Mouse (Mus musculus) forebrain, postnatal 0 days (tissue): ENCODE measurements around the gene Trp53bp2. TPM values are rescaled to one million over a fixed set of nuclear protein-coding genes. Genes with fewer than 3 reads are reported as not detected.
A peak's percentile ranks its signal among the peaks of the same experiment; 100 is the strongest.

Source experiments
- ATAC-seq: fragments of 200-750 bp; cut with Nextera tagmentation; 2 replicates; pipeline ENCODE4 v1.8.0; 2017; ENCODE audit warnings: mild to moderate bottlenecking, moderate library complexity
- DNase-seq: peaks from one replicate; pipeline ENCODE4 v3.0.0-alpha.2; 2015
- H3K27ac ChIP-seq: fragments of 300-500 bp; sonication (generic); 2 replicates; pipeline ENCODE4 v1.5.1; 2014; ENCODE audit warnings: low read depth, mild to moderate bottlenecking, antibody characterized with exemption, low read length, moderate library complexity, mixed read lengths
- H3K27me3 ChIP-seq: fragments of 300-500 bp; sonication (generic); 2 replicates; pipeline ENCODE4 v1.6.1; 2014; ENCODE audit warnings: mild to moderate bottlenecking, low read length, mixed read lengths; ENCODE audit not compliant: insufficient read depth
- H3K36me3 ChIP-seq: fragments of 300-500 bp; sonication (generic); 2 replicates; pipeline ENCODE4 v1.6.1; 2014; ENCODE audit warnings: mild to moderate bottlenecking, moderate library complexity; ENCODE audit not compliant: insufficient read depth
- H3K4me1 ChIP-seq: fragments of 300-500 bp; sonication (generic); 2 replicates; pipeline ENCODE4 v1.6.1; 2014; ENCODE audit warnings: antibody characterized with exemption; ENCODE audit not compliant: insufficient read depth
- H3K4me2 ChIP-seq: fragments of 300-500 bp; sonication (generic); 2 replicates; pipeline ENCODE4 v1.6.1; 2014; ENCODE audit warnings: low read depth, mild to moderate bottlenecking, moderate library complexity
- H3K4me3 ChIP-seq: fragments of 300-500 bp; sonication (generic); 2 replicates; pipeline ENCODE4 v1.5.1; 2014; ENCODE audit warnings: low read depth, low read length, mixed read lengths
- H3K9ac ChIP-seq: fragments of 300-500 bp; sonication (generic); 2 replicates; pipeline ENCODE4 v1.6.1; 2014; ENCODE audit warnings: mild to moderate bottlenecking
- H3K9me3 ChIP-seq: fragments of 300-500 bp; sonication (generic); 2 replicates; pipeline ENCODE4 v1.6.1; 2016; ENCODE audit warnings: low read length
- CTCF ChIP-seq: sonication (generic); IDR thresholded peaks from 2 replicates; pipeline ENCODE4 v1.5.1; 2016; ENCODE audit warnings: antibody characterized with exemption, control low read depth, low read depth
- WGBS: fragments of 180-500 bp; shearing (Covaris S2); extraction: QIAGEN DNeasy Blood & Tissue Kit; methylation state at CpG from one replicate; pipeline ENCODE4 v1.1.7; 2014; 5-methylcytosine and 5-hydroxymethylcytosine counted together
- polyA plus RNA-seq: library from polyadenylated mRNA; unstranded; fragments of >200 nt; fragmentation: Nextera tagmentation; extraction: Ambion mirVana; gene quantifications from 2 replicates; pipeline ENCODE4 v1.2.1, GENCODE M21; 2015
- total RNA-seq: library from RNA; depleted of rRNA; stranded (reverse); fragments of >200 nt; gene quantifications from 2 replicates; pipeline ENCODE4 v1.2.3, GENCODE M21; 2014

Gene Trp53bp2
- total and polyA plus RNA-seq, 2 experiments from 2014 or later, result 13.7 to 27.3 TPM

GRCm38 (mm10) chr1:182461261-182461660 lies 52.3 kb downstream of the Trp53bp2 start:
- H3K9ac ChIP-seq, result no peak overlapping the region
- H3K4me1 ChIP-seq, result no peaks in the 10 kb centered on the region
- H3K36me3 ChIP-seq, result peaks cover 19% of the 10 kb centered on the region
- H3K9me3 ChIP-seq, result no peaks in the 10 kb centered on the region
- ATAC-seq (no peak), DNase-seq (no peak)
- H3K4me3 ChIP-seq, result no peak overlapping the region
- WGBS, result 69% methylated on average over 7 of the region's 7 CpGs
- no peak for TF ChIP-seq CTCF
- 0 out of 2 replicates have a peak overlapping the region, but pooled peaks have one; percentile 5 for H3K27ac ChIP-seq
- no peak overlapping the region for H3K4me2 ChIP-seq
- no peaks in the 10 kb centered on the region for H3K27me3 ChIP-seq

- Histone ChIP-seq H3K27me3 (no peaks in the 10 kb centered on the region), H3K4me2 (no peak overlapping the region), H3K36me3 (peaks cover 17% of the 10 kb centered on the region), H3K9ac (no peak overlapping the region), H3K4me1 (no peaks in the 10 kb centered on the region), H3K27ac (peak overlapping the region; percentile 15; the same call in 1 of the 2 replicates), H3K4me3 (no peak overlapping the region), H3K9me3 (no peaks in the 10 kb centered on the region)
- peak; percentile 56 for DNase-seq
- TF ChIP-seq CTCF, result no peak
- 51% methylated on average over 10 of the region's 10 CpGs for WGBS
- peak; percentile 54 for ATAC-seq
These were observed 52.8 kb downstream of the Trp53bp2 start for GRCm38 (mm10) chr1:182461813-182462212.

- TF ChIP-seq CTCF, result no peak
- no peak overlapping the region for H3K4me2 ChIP-seq
- no peaks in the 10 kb centered on the region for H3K9me3 ChIP-seq
- no peak overlapping the region for H3K4me3 ChIP-seq
- H3K27ac ChIP-seq, result no peak overlapping the region
- no peak overlapping the region for H3K9ac ChIP-seq
- no peaks in the 10 kb centered on the region for H3K27me3 ChIP-seq
- ATAC-seq (no peak), DNase-seq (no peak)
- 69% methylated on average over 4 of the region's 4 CpGs for WGBS
- no peaks in the 10 kb centered on the region for H3K4me1 ChIP-seq
- peaks cover 29% of the 10 kb centered on the region for H3K36me3 ChIP-seq
These were observed 56.3 kb downstream of the Trp53bp2 start for GRCm38 (mm10) chr1:182465309-182465708.

- H3K9me3 ChIP-seq, result no peaks in the 10 kb centered on the region
- DNase-seq (no peak), ATAC-seq (0 out of 2 replicates have a peak, but pooled peaks have one; percentile 20)
- peak; percentile 19 for TF ChIP-seq CTCF
- H3K4me2 ChIP-seq, result no peak overlapping the region
- no peaks in the 10 kb centered on the region for H3K4me1 ChIP-seq
- no peak overlapping the region for H3K9ac ChIP-seq
- H3K36me3 ChIP-seq, result peaks cover 33% of the 10 kb centered on the region
- 90% methylated on average over 4 of the region's 4 CpGs for WGBS
- H3K27ac ChIP-seq, result no peak overlapping the region
- no peaks in the 10 kb centered on the region for H3K27me3 ChIP-seq
- no peak overlapping the region for H3K4me3 ChIP-seq
These were observed 57.0 kb downstream of the Trp53bp2 start for GRCm38 (mm10) chr1:182465978-182466377.

GRCm38 (mm10) chr1:182475005-182475796 lies 66.2 kb downstream of the Trp53bp2 start:
- peak; percentile 79 for ATAC-seq

GRCm38 (mm10) chr1:182478935-182479334 lies 70.0 kb downstream of the Trp53bp2 start:
- Histone ChIP-seq H3K9ac (no peak overlapping the region), H3K9me3 (no peaks in the 10 kb centered on the region), H3K36me3 (peaks cover 71% of the 10 kb centered on the region), H3K27ac (no peak overlapping the region), H3K4me2 (no peak overlapping the region), H3K27me3 (no peaks in the 10 kb centered on the region), H3K4me3 (no peak overlapping the region), H3K4me1 (no peaks in the 10 kb centered on the region)
- TF ChIP-seq CTCF, result no peak
- 94% methylated on average over 4 of the region's 4 CpGs for WGBS
- ATAC-seq (no peak), DNase-seq (no peak)

More at GRCm38 (mm10) chr1:182475005-182475796, 66.2 kb downstream of the Trp53bp2 start:
- no peak overlapping the region for H3K27ac ChIP-seq
- no peaks in the 10 kb centered on the region for H3K9me3 ChIP-seq
- H3K27me3 ChIP-seq, result no peaks in the 10 kb centered on the region
- peak; percentile 30; the same call in 1 of the 2 replicates for TF ChIP-seq CTCF
- H3K4me1 ChIP-seq, result no peaks in the 10 kb centered on the region
- 82% methylated on average over 5 of the region's 5 CpGs for WGBS
- H3K36me3 ChIP-seq, result peaks cover 75% of the 10 kb centered on the region
- no peak overlapping the region for H3K4me3 ChIP-seq
- H3K9ac ChIP-seq, result no peak overlapping the region
- no peak overlapping the region for H3K4me2 ChIP-seq
- DNase-seq, result no peak

- Histone ChIP-seq H3K36me3 (peaks cover 69% of the 10 kb centered on the region), H3K9me3 (no peaks in the 10 kb centered on the region)
- ATAC-seq, result no peak
These were observed 72.2 kb downstream of the Trp53bp2 start for GRCm38 (mm10) chr1:182481138-182481537.

More at GRCm38 (mm10) chr1:182481138-182481537, 72.2 kb downstream of the Trp53bp2 start:
- Histone ChIP-seq H3K4me3 (no peak overlapping the region), H3K27ac (no peak overlapping the region), H3K4me1 (no peaks in the 10 kb centered on the region), H3K27me3 (no peaks in the 10 kb centered on the region), H3K4me2 (no peak overlapping the region), H3K9ac (no peak overlapping the region)
- DNase-seq, result no peak
- no peak for TF ChIP-seq CTCF
- WGBS, result 94% methylated on average over 7 of the region's 7 CpGs
